Mouse (Mus musculus) lung, postnatal 36 days (tissue): ENCODE measurements around the gene Fstl5.
"Not testable (repeated sequence)": the region's sequence is repeated elsewhere in the genome, so short reads cannot be mapped to it uniquely, and the experiment has no call there.

Source experiments
- DNase-seq: peaks from one replicate; pipeline ENCODE4 v3.0.0; 2022; ENCODE audit warnings: mixed read lengths

Gene Fstl5

DNA sequence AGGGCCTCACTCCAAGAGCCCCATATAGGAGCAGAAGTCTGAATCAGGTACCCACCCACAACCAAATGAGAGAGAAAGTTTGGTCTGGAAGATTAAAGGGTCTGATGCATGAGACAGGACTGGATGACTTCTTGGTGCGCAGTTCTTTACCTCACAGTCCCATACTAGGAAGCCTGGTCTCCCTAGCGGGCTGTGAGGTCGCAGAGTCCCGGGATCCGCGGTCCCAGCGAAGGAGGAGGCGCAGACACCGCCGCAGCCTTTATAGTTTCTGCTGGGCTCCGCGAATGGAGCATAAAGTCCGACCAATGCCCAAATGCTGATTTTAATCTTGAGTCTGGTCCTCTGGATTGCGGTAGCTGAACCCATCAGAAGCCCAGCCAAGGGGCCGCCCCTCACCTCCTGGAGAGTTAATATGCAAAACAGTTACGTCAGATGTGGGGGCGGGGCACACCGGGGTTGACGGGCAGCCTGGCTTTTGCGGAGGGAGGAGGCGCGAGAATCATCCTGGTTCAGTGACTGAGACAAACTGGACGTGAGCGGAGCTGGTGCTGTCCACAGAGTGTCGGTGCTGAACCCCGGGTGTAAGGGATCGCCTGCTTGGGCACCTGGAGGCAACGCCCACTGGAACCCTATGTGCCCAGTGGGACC, at the start of gene Fstl5:
Gene Fstl5 (plus strand): TSS at position 211 of the 648 bp plus-strand sequence.
- no peak for DNase-seq

- DNase-seq = no peak
Measured at GRCm38 (mm10) chr3:76025523-76025922, 48.5 kb upstream of the Fstl5 start.

DNA sequence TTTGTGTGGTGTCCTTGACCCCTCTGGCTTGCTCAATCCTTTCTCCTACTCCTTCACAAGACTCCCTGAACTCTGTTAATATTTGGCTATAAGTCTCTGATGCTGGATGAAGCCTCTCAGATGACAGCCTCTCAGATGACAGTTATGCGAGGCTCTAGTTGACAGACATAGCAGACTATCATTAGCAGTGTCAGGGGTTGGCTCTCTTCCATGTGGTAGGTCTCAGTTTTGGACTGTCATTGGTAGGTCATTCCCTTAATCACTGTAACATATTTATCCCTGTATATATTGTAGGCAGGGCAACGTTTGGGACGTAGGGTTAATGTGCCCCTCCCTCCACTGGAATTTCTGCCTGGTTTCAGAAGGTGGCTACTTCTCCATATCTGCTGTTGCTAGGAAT, 22.9 kb upstream of the Fstl5 start:
- no peak for DNase-seq

GRCm38 (mm10) chr3:76061996-76062395, 12.1 kb upstream of the Fstl5 start:
- no peak for DNase-seq

- DNase-seq = peak; percentile 72
Measured at GRCm38 (mm10) chr3:76067920-76068319, 6.2 kb upstream of the Fstl5 start.

DNA sequence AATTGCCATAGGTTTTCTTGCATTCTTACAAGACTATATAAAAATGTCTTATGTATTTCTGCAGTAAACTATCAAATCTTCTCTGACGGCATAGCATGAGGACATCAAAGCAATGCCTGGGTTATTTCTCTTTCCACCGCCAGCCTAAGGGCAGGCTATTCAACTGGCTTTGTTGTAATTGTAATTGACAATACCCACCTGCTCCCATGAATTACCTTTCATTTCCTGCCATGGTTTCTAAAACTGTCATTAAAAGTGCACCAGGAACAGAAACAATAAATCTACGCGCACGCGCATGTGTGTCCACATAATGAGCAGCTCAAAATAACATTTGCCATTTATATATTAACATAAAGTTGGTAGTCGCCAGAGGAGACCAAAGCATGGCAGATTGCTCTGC, 1.2 kb upstream of the Fstl5 start:
- DNase-seq = no peak

GRCm38 (mm10) chr3:76140445-76140844, 66.4 kb downstream of the Fstl5 start:
- DNase-seq = no peak

GRCm38 (mm10) chr3:76147846-76148245, 73.8 kb downstream of the Fstl5 start:
- no peak for DNase-seq

DNA sequence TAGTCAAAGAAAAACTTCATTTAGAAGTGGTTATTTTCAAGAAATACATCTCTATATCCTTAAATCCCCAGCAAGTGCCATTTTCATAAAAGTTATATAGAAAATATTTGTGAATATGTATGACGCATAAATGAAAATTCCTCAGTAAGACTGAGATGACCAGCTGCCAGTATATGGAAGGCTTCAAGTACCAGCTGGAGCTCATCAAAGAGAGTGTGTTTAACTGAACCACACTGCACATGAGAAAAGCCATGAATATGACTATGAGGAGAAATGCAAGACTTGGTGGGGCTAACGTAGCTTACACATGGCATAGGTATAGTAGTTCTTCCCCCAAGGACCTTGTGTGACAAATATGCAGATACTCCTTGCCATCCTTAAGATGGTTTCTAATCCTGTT, 164.8 kb downstream of the Fstl5 start:
- no peak for DNase-seq

DNA sequence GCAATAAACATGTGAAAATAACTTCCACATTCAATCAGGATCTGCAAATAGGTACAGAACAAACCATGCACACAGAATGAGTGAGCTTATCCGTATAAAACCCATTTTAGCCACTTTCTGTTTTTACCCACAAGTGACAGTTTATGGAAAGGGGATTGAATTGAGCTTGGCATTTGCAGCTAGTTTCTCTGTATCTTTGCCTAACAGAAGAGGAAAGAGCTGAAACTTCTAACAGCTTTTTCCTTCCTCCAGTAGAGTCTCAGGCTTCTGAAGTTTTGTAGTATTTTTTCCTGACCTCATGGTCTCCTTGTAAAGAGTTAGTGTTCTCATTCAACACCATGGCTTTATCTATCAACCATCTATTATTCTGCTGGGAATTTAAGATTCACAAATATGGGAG, 177.3 kb downstream of the Fstl5 start:
- no peak for DNase-seq

DNA sequence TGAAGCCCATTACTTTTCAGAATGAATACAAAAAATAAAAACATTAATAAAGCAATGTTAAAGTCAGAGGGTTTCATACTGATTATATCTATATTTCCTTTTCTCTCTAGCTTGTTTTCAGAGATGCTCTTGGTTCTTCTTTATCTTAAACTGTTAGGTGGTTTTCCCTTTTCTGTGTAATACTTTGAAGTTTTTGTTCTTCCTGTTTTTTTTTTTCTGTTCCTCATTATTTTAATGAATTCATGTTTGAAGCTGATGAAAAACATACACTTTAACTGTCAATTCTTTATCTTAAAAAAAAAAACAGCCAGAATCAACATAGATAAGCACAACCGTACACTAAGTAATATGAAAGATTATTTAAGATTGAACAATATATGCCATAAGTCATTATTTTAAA, 218.9 kb downstream of the Fstl5 start:
- no peak for DNase-seq

DNA sequence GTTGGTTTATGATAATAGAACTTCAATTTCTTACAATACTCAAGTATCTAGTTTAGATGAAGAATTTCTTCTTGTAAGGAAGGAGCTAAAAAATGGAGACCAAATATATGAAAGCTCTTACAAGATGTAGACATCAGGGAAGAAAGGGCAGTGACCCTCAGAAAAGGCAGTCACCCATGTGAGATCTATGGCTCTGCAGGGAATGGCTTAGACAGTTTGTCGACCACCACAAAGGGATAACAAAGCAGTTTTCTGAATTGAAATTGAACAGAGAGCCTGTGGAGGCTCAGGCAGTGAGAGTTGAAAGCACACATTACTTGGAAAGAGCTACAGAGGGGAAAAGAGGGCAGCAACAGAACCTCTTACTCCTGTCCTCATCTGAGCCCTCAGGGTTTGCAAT, 220.3 kb downstream of the Fstl5 start:
- DNase-seq = no peak

GRCm38 (mm10) chr3:76301026-76301773, 227.1 kb downstream of the Fstl5 start:
- no peak for DNase-seq

DNA sequence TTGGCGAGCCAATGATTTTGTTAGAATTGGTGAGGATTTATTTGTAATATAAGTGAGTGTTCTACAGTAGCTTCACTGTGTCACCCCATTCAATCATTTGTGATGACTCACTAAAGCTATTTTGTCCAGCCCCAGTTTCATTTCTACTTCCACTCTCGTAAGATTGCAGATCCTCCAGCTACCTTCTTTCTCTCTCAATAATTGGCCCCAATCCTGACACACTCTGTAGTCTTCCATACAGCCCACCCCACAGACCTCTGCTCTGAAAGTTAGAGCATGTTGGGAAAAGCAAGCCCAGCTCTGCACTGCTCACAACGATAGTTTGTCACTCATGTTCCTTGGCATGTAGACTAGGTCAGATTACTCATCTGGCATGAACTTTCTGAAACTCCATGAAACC, 242.9 kb downstream of the Fstl5 start:
- no peak for DNase-seq

- DNase-seq = no peak
Measured at GRCm38 (mm10) chr3:76319531-76319930, 245.5 kb downstream of the Fstl5 start.

GRCm38 (mm10) chr3:76322431-76322830, 248.4 kb downstream of the Fstl5 start:
- no peak for DNase-seq

- no peak for DNase-seq
Measured at GRCm38 (mm10) chr3:76336922-76337321, 262.9 kb downstream of the Fstl5 start.

DNA sequence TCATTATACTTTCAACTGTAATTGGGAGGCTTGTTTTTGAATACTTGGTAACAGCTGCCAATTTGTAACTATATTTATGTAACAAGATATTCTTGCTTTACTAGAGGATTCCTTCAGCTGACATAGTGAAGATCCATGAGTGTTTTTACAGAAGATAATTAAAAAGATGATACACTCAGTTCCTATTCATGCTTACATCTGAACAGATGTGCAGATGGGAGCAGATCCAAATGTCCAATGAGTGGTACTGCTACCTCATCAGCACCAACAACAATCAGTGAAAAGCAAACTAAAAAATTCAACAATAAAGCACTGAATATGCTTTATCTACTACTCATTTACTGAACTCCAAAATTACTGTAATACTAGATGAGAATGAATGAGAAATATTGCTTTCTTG, 292.9 kb downstream of the Fstl5 start:
- DNase-seq = no peak

- DNase-seq = no peak
Measured at GRCm38 (mm10) chr3:76369910-76370309, 295.8 kb downstream of the Fstl5 start.

- no peak for DNase-seq
Measured at GRCm38 (mm10) chr3:76428775-76429372, 354.8 kb downstream of the Fstl5 start.

DNA sequence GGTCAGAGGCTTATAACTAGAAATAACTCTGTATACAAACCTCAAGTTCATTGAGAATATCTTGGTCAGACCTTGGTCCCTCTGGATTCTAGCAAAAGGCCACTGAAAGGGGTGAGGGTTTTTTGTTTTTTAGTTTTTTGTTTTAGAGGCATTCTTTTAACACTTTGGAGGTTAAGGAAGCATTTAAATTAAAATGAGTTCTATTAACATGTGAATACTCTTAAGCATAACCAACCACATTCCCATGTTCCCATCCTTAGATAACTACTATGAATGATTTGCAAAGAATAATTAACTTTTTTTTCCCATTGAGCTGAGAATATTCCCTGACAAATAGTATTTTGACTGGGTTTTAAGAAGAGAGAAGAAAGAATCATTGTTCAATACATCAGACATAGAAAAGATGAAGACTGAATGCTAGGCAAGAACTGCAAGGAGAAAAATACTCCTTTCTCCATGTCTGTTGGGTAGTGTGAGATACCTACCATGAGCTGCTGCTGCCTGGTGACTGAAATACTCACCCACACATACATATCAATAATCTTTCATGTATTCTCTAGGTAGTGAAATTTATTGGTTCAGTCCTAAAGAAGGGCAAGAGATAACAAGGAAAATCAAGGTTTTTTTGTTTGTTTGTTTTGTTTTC, 393.3 kb downstream of the Fstl5 start:
- no peak for DNase-seq

DNA sequence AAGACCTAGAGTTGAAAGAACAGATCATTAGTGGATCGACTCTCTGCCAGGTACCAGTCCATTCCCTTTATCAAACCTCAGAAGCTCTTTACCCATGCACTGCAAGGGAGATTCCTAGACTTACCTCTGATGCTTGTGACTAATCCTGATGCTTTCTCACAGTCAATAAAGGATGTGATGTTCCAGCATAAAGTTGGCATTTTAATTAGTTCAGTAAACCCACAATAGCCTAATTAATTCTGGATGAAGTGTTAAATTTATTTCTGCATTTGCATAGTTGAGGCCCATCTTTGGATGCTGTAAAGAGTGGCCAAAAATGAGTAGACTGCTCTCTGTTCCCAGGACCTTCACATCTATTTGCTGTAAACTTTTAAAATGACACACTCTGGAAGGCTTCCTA, 394.1 kb downstream of the Fstl5 start:
- no peak for DNase-seq

GRCm38 (mm10) chr3:76507891-76508290, 433.8 kb downstream of the Fstl5 start:
- not testable (repeated sequence) for DNase-seq

- DNase-seq = no peak
Measured at GRCm38 (mm10) chr3:76508811-76509210, 434.7 kb downstream of the Fstl5 start.
